18 mouse cellular contexts compared by ENCODE assay signal in the genomic region with DNA sequence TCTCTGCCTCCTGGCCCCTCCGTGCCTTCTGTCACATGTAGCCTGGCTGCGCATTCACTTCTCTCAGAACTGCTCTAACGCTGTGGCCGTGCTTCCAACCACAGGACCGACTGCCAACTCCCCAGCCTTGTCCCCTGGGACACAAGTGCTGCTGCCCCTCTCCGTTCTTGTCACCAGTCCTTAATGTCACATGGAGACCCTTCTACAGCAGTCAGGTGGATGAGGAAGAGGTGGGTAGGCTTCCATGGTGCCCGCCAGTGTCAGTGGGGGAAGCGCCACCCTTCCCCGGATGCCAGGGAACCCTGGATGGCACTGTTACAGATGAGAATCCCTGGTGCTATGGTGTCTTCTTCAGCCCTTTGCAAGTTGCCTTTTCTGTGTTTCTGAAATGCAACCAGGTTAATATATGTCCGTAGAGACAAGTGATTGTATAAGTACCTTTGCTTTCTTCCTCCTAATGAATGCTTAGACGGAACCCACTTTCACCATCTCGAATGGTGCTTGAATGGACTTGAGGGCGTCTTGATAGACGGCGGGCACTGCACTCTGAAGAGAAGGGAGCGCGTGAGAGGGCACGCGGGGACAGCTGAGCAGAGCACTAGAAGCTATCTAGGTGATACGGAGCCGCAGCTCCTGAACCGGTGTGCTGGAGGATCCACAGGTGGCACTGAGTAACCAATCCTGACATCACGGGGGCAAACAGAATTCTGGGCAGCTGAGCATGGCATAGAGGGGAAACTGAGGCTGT. TPM values are rescaled to one million over a fixed set of nuclear protein-coding genes. Genes with fewer than 3 reads are reported as not detected.
A peak's percentile ranks its signal among the peaks of the same experiment; 100 is the strongest.
DNase-seq lines count a peak whose midpoint lies in the region; ATAC-seq and TF ChIP-seq lines count a peak whose summit lies in the region.
"Had no signal": no experiment of that assay in that cellular context is flagged by ENCODE, and none has a peak within 500 bp of the region (broad histone marks: within the 10 kb centered on the region; RNA-seq: fewer than 3 reads in every experiment).

No protein-coding gene starts in this region.

- ATAC-seq in heart, embryonic 14.5 days (ENCODE audit: insufficient number of reproducible peaks, insufficient read depth, low FRiP score, low read depth) = 0 out of 2 replicates have a peak, but pooled peaks have one; percentile 8
- ATAC-seq in lung, embryonic 16.5 days (ENCODE audit: low read depth) = no peak
- ATAC-seq: intestine, embryonic 15.5 days had no signal

- no peak overlapping the region for H3K4me2 ChIP-seq in heart, embryonic 14.5 days (ENCODE audit: low read length)
- H3K4me2 ChIP-seq in lung, embryonic 16.5 days (ENCODE audit: low read depth, low read length) = no peak overlapping the region
- H3K4me2 ChIP-seq: embryonic facial prominence, embryonic 12.5 days; heart, embryonic 11.5 days; hindbrain, embryonic 14.5 days; intestine, embryonic 15.5 days had no signal

- no peaks in the 10 kb centered on the region for H3K9me3 ChIP-seq in heart, embryonic 14.5 days (ENCODE audit: control insufficient read depth, low read length)
- no peaks in the 10 kb centered on the region for H3K9me3 ChIP-seq in E14TG2a.4 (ENCODE audit: low read length)
- H3K9me3 ChIP-seq in lung, embryonic 16.5 days (ENCODE audit: control insufficient read depth, low read length) = no peaks in the 10 kb centered on the region
- no peaks in the 10 kb centered on the region for H3K9me3 ChIP-seq in limb, embryonic 10.5 days (replicated peaks)
- H3K9me3 ChIP-seq: embryonic facial prominence, embryonic 12.5 days; hindbrain, embryonic 10.5 days; intestine, embryonic 15.5 days had no signal

- intact Hi-C loops in heart, postnatal 36 days (cut with DNase I) = no loop called here

- no peak overlapping the region for H3K4me3 ChIP-seq in heart, embryonic 14.5 days (ENCODE audit: control insufficient read depth in 1 of 2, insufficient read depth in 1 of 2, low read depth in 1 of 2, low read length in 2 of 2)
- H3K4me3 ChIP-seq in E14TG2a.4 (replicated peaks; ENCODE audit: low read length) = peak overlapping the region; percentile 37
- H3K4me3 ChIP-seq in lung, embryonic 16.5 days (ENCODE audit: low read length) = no peak overlapping the region
- H3K4me3 ChIP-seq in limb, embryonic 10.5 days = no peak overlapping the region
- H3K4me3 ChIP-seq: embryonic facial prominence, embryonic 12.5 days; hindbrain, embryonic 10.5 days; intestine, embryonic 15.5 days had no signal

- 0 out of 2 replicates have a peak, but pooled peaks cover 13% of the 10 kb centered on the region for H3K36me3 ChIP-seq in heart, embryonic 14.5 days (ENCODE audit: control insufficient read depth, insufficient read depth, low read length)
- H3K36me3 ChIP-seq in E14TG2a.4 (ENCODE audit: insufficient read depth, low read length) = peaks cover 5% of the 10 kb centered on the region; the same call in 1 of the 2 replicates
- no peaks in the 10 kb centered on the region for H3K36me3 ChIP-seq in lung, embryonic 16.5 days (ENCODE audit: control insufficient read depth, insufficient read depth, low read length)
- peaks cover 69% of the 10 kb centered on the region for H3K36me3 ChIP-seq in limb, embryonic 10.5 days
- H3K36me3 ChIP-seq: G1E; intestine, embryonic 15.5 days had no signal

- H3K4me1 ChIP-seq in heart, embryonic 14.5 days (ENCODE audit: control insufficient read depth in 2 of 2, insufficient read depth in 2 of 2, low read length in 2 of 2) = peaks cover 15 to 25% of the 10 kb centered on the region in 2 experiments
- peaks cover 12% of the 10 kb centered on the region; the same call in 1 of the 2 replicates for H3K4me1 ChIP-seq in E14TG2a.4 (replicated peaks; ENCODE audit: low read depth, low read length)
- H3K4me1 ChIP-seq in lung, embryonic 16.5 days (replicated peaks; ENCODE audit: control insufficient read depth, insufficient read depth, low read length) = peaks cover 23% of the 10 kb centered on the region
- H3K4me1 ChIP-seq in limb, embryonic 10.5 days = 0 out of 2 replicates have a peak, but pooled peaks cover 3% of the 10 kb centered on the region
- H3K4me1 ChIP-seq: embryonic facial prominence, embryonic 12.5 days; hindbrain, embryonic 10.5 days; intestine, embryonic 15.5 days had no signal

- no peak for TF ChIP-seq CTCF in E14TG2a.4 (conservative IDR thresholded peaks at IDR 0.05; ENCODE audit: low read length)

- no peak overlapping the region for H3K27ac ChIP-seq in heart, embryonic 14.5 days (replicated peaks in 1 of 2; ENCODE audit: control insufficient read depth in 1 of 2, insufficient read depth in 1 of 2, low read depth in 2 of 2, low read length in 2 of 2)
- H3K27ac ChIP-seq in lung, embryonic 16.5 days (ENCODE audit: low read length) = peak overlapping the region; percentile 45; the same call in 1 of the 2 replicates
- no peak overlapping the region for H3K27ac ChIP-seq in limb, embryonic 10.5 days
- H3K27ac ChIP-seq: embryonic facial prominence, embryonic 12.5 days; hindbrain, embryonic 10.5 days; hindbrain, embryonic 14.5 days; intestine, embryonic 15.5 days had no signal

- WGBS in heart, embryonic 14.5 days = 85% methylated on average over 23 of the region's 23 CpGs
- WGBS in lung, embryonic 16.5 days = 72% methylated on average over 23 of the region's 23 CpGs
- 93% methylated on average over 23 of the region's 23 CpGs for WGBS in limb, embryonic 10.5 days

- H3K27me3 ChIP-seq in heart, embryonic 14.5 days (ENCODE audit: control insufficient read depth, insufficient read depth, low read length) = no peaks in the 10 kb centered on the region
- H3K27me3 ChIP-seq in E14TG2a.4 (ENCODE audit: insufficient read depth, low read length) = no peaks in the 10 kb centered on the region
- no peaks in the 10 kb centered on the region for H3K27me3 ChIP-seq in lung, embryonic 16.5 days (ENCODE audit: control insufficient read depth, insufficient read depth, low read depth, low read length)
- H3K27me3 ChIP-seq in limb, embryonic 10.5 days (ENCODE audit: low read depth, poor library complexity, severe bottlenecking) = no peaks in the 10 kb centered on the region
- H3K27me3 ChIP-seq: embryonic facial prominence, embryonic 12.5 days; intestine, embryonic 15.5 days had no signal

- no peak overlapping the region for H3K9ac ChIP-seq in heart, embryonic 14.5 days (ENCODE audit: low read length)
- H3K9ac ChIP-seq in lung, embryonic 16.5 days (ENCODE audit: low read length) = no peak overlapping the region
- H3K9ac ChIP-seq: embryonic facial prominence, embryonic 12.5 days; hindbrain, embryonic 14.5 days; intestine, embryonic 15.5 days had no signal

- DNase-seq in heart, postnatal 36 days = no peak
- peak; percentile 64 for DNase-seq in lung, postnatal 36 days
- DNase-seq in limb, embryonic 10.5 days (ENCODE audit: low spot score) = no peak
- no peak for DNase-seq in adrenal gland, postnatal 14 days
- DNase-seq: adrenal gland, adult 8-10 months; cerebellum, adult 11 months; cerebellum, adult 8-10 months; cerebellum, postnatal 25 days; gastrocnemius, postnatal 14 days had no signal

RNA-seq across cellular contexts. Expression of gene Ttc23, which starts 45.8 kb away (rescaled TPM):
- 20.3 and 20.9 TPM in 2 replicates for polyA plus RNA-seq in heart, embryonic 14.5 days (2014; fragmentation: Nextera tagmentation; extraction: Ambion mirVana)
- 10 to 100 TPM; 17.8 to 19.3 TPM for total RNA-seq in heart, postnatal 36 days (2021)
- 27.1 and 29.8 TPM in 2 replicates for polyA plus RNA-seq in lung, embryonic 16.5 days (2015; fragmentation: Nextera tagmentation; extraction: Ambion mirVana)
- polyA plus RNA-seq in limb, embryonic 10.5 days (2016; fragmentation: Nextera tagmentation; extraction: Ambion mirVana) = 52.0 and 59.6 TPM in 2 replicates
- total RNA-seq in adrenal gland, postnatal 14 days (2021) = 26.6 and 29.6 TPM in 2 replicates

RNA-seq across cellular contexts. Expression of gene Lrrc28, which starts 47.9 kb away (rescaled TPM):
- polyA plus RNA-seq in heart, embryonic 14.5 days (2014; fragmentation: Nextera tagmentation; extraction: Ambion mirVana) = 13.3 and 16.1 TPM in 2 replicates
- 10 to 100 TPM; 16.8 to 17.3 TPM for total RNA-seq in heart, postnatal 36 days (2021)
- 13.5 and 16.9 TPM in 2 replicates for polyA plus RNA-seq in lung, embryonic 16.5 days (2015; fragmentation: Nextera tagmentation; extraction: Ambion mirVana)
- 18.9 and 22.5 TPM in 2 replicates for polyA plus RNA-seq in limb, embryonic 10.5 days (2016; fragmentation: Nextera tagmentation; extraction: Ambion mirVana)
- total RNA-seq in adrenal gland, postnatal 14 days (2021) = 19.5 and 19.8 TPM in 2 replicates
